Mouse (Mus musculus): ENCODE measurements around the gene Tomm6. TPM values are rescaled to one million over a fixed set of nuclear protein-coding genes. Genes with fewer than 3 reads are reported as not detected.
A peak's percentile ranks its signal among the peaks of the same experiment; 100 is the strongest.

Gene Tomm6
- total RNA-seq (2015): 142 and 150 TPM in 2 replicates
- 38.6 and 44.1 TPM in 2 replicates for total RNA-seq (2017)

DNA sequence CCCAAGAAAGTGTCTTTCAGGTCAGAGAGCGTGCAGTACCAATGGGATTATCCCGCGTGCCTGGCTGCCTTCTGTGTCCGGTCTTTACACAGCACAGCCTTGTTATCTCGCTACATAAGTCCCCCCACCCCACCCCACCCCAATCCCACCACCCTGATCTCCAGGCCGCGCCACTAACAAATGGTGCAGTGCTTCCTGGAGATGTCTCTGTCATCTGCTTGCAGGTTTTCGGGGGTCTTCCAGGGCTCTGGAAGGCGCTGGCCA, at the start of gene Tomm6:
Tomm6 (minus strand) TSS at position 43 of the 264 bp plus-strand sequence.
- ATAC-seq (ENCODE audit: poor library complexity, severe bottlenecking): no peak

DNA sequence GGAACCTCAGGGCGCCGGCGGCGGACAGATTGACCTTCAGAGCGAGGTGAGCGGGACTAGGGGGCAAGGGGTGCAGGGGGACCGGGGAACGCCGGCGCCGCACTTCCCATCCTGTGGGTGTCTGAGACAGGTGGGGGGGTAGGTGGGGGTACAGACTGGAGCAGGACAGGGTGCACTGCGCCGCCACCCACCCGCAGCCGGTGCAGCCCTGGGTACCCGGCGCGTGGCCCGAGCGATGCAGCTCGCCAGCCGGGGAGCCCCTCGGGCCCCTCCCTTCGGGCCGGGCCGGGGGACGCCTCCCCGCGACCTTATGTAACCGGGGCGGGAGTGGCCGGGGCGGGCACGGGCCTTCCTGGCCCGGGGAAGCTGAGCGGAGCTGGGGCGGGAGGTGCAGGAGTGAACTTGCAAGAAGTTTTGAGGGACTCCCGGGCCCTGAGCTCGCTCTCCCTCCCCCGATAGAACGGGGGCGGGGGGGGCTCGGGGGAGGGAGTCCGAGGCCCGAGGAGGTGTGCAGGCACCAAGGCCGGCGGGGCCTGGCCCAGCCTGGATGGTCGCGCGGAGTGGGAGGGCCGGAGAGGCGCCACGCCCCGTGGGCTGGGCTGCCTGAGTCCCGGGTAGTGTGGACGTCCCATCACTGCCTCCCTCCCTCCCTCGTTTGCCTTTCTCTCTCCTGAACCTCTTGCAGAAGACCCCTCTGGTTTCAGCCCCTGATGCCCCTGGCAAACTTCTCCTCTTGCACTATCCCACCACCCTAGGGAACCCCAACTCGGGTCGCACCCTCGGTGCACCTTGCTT, 49.3 kb upstream of the Tomm6 start:
- peak; percentile 75 for ATAC-seq (ENCODE audit: poor library complexity, severe bottlenecking)

DNA sequence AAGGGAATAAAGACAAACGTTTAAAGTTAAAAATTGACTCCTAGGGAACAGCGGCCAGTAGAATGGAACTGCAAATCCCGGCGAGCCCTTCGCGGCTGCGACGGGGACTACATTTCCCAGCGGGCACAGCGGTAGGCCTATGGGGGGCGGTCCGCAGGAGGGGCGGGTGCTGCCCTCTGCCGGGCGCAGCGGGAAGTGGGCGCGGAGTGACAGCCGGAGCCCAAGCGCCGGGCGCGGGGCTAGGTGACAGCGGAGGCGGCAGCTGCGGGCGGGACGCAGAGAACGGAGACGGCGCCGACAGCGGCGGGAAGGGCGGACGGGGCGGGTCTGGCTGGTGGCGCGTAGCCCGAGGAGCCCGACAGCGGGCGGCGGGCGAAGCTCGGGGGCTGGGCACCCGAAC, 48.7 kb upstream of the Tomm6 start, which contains the start of gene Tfeb:
Tfeb (plus strand) TSS at position 175 of the 400 bp plus-strand sequence.
- peak; percentile 87 for ATAC-seq (ENCODE audit: poor library complexity, severe bottlenecking)

DNA sequence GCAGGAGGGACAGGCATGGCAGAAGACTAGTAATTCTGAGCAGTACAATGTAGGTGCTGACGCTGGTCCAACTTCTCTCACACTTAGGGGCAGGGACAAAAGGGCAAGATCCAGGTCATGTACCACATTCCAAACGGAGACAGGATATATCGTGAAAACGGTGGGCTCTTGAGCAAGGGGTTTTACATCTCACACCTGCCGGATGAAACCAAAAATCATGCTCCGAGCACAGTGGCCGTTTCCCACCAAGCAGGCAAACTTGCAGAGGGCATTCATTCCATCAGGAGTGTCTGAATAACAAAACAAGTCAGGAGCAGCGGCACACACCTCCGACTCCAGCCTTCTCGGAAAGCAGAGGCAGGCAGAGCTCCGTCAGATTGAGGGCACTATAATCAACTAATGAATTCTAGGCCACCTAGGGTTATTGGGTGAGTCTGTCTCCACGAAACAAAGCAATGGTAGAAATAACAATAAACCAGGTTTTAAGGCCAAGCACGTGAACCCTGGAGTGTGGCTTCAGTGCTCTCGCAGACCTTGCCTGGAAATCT, 47.4 kb upstream of the Tomm6 start:
- ATAC-seq (ENCODE audit: poor library complexity, severe bottlenecking): no peak

DNA sequence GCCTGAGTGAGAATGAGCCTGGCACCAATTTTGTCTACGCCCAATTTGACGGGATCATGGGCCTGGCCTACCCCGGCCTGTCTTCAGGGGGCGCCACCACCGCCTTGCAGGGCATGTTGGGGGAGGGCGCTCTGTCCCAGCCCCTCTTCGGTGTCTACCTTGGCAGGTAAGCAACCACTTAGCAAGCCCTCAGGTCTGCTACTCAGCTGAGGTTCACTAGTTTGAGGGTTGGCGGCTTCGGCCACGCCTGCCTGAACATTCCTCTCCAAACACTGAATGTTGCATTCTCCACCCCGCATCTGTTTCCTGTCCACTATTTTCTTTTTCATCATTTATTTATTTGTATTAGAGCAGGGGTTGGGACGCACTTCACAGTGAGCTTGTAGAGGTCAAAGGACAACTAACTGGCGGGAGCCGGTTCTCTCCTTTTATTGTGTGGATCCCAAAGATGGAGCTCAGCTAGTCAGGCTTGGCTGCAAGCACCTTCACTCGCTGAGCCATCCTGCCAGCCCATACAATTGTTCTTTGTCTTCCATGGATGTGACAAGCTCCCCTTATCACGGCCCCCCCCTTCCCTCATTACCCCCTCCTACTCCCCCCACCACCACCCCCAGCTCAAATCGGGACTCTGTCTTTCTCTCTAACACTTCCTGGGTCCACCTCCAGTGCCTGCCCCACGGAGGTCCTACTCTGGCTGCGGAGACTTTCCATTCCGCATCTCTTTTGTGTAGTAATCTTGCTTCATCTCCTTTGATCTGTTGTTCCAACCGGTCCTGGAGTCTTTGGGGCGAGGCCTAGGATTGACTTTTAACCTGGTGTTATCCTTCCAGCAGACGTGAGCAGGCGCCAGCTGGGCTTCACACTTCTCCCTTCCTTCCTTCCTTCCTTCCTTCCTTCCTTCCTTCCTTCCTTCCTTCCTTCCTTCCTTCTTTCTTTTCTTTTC, 42.7 kb upstream of the Tomm6 start:
- no peak for ATAC-seq (ENCODE audit: poor library complexity, severe bottlenecking)

DNA sequence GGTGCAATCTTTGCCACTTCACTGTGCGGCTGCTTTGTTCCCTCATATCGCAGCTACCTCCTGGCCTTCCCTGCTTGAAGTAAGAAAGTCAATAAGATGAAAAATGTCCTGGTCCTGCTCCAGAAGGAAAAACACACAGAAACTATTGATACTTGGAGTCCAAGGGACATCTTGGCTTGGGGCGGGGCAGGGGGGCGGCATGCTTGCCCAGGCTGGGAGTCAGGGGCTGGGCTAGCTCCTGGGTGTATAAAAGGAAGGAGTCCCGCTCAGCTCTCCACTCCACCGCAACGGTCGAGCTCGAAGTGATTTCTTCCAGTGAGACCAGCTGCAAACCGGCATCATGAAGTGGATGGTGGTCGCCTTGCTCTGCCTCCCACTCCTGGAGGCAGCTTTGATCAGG, 38.4 kb upstream of the Tomm6 start, which contains the start of gene Pgc:
Pgc (plus strand) TSS at position 277 of the 400 bp plus-strand sequence.
- no peak for ATAC-seq (ENCODE audit: poor library complexity, severe bottlenecking)

DNA sequence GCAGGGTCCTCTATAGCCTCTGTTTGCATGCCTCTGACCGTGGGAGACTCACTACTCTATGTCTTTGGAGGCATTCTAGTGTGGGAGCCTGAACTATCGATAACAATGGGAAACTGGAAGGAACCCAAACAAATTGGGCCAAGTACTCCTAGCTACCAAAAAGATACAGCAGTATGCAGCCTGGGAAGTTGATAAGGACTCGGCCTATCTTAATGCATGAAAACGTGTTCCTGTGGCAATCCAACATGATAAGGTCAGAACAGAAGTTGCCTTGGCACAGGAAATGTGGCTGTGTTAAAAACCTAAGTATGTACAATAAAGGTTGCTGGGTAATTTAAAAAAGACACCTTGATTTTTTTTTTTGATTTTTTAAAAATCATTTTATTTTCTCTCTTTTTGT, 33.0 kb upstream of the Tomm6 start:
- no peak for ATAC-seq (ENCODE audit: poor library complexity, severe bottlenecking)

DNA sequence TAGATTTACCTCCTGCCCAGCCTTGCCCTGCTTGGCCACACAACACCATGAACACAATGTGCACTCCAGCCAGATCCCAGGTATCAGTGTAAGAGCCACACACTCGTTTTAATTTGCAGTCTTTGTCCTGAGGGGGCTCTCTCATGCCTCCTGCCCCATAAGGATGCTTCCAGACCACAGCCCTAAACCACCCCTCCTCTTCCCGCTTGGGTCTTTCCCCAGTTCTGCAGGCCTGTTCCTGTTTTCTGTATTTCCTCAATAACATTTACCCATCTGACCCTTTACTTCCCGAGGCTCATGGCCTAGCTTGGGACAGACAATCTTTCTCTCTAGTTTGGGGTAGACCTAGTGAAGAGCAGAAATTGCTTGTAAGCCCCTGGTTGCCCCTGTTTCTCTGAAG, 26.9 kb upstream of the Tomm6 start:
- ATAC-seq (ENCODE audit: poor library complexity, severe bottlenecking): peak; percentile 49; the same call in 1 of the 2 replicates

DNA sequence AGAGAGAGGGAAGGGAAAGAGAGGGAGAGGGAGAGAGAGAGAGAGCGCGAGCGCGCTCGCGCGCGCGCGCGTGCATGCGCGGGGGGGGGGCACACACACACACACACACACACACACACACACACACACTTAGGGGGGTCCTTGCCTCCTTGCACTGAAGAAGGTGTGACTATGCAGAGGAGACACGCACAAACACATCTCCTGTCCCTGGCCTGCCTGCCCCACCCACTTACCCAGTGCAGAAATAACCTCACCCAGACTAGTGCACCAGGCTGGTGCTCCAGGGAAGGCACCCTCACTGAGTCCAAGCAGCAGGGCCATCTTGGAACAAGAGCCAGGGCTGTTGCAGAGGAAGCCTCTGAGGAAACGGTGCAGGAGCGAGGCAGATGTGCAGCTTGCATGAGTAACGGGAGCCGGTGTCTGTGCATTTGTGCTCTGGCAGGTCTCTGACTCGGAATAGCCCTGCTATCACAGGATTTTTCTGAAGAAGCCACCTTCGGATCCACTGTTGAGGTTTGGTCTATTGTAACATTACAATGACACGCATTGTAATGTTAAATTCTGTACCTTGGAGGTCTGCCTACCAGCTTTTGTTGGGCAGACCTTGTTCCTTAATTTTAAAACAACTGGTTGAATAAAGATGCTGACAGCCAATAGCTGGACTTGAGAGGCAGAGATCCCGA, 24.8 kb upstream of the Tomm6 start:
- ATAC-seq (ENCODE audit: poor library complexity, severe bottlenecking): no peak

DNA sequence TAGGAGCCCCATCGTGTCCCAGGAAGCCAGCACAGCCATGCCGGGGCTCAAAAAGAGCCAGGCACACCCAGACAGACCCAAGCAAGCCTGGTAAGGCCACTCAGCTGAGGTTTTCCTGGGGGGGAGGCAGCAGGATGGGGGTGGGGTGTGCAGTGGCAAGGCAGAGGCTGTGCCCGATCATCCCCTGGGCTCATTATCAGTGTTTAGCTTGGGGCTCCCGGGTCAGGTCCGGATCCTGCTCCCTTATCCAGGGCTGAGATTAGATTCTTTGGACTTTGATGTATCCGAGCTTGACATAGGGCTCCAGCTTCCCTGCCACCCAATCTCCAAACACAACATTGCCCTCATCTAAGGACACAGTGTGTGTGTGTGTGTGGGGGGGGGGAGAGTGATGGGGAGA, 23.7 kb upstream of the Tomm6 start:
- no peak for ATAC-seq (ENCODE audit: poor library complexity, severe bottlenecking)

DNA sequence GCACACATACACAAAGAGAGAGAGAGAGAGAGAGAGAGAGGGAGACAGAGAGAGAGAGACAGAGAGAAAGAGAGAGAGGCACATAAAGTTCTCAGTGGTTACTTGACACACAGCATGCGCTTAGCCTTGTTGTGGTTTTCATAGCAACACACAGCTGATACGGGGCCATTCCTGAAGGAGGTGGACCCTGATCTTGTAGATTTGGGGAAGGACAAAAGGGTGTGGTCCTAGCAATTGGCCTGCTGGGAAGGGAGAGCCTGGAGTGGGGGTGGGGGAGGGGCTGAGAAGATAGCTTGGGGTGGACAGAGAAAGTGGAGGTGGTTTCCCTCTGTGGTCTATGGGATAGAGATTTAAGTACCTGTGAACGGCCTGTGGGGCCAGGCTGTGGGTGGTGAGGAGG, 21.9 kb upstream of the Tomm6 start:
- no peak for ATAC-seq (ENCODE audit: poor library complexity, severe bottlenecking)

DNA sequence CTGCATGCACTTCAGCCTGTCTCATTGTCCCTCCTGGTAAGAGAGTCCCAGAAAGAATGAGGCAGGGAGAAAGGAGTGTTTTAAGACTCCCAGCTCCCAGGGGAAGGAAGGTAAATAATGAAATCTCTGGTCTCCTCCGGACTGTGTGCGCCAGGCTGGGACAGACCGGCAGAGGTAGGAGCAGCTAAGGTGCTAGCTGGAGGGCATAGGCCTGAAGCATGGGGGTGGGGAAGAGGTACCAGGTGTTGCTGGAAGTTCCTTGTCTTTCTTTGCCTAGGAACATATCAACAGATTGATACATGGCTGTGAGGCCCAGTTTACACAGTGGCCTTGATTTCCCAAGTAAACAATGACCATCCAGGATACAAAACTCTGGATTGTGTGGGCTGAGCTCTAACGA, 20.8 kb upstream of the Tomm6 start:
- ATAC-seq (ENCODE audit: poor library complexity, severe bottlenecking): no peak

DNA sequence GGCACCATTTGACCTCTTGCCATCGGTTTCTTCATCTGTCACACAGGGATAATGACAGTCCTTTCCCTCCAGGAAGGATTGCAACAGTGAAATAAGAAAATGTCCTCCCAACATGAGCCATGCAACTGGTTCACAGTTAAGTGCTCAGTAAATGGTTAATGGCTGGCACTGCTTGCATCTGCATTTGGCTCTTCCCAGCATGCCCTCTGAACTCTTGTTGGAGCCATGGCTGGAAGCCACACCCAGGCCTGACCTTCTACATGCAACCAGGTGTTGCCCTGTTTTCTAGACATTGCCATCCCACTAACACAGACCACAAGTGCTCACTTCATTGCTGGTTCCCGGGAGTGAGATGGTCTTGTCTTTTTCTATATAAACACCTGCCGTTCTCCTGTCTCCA, 19.8 kb upstream of the Tomm6 start:
- no peak for ATAC-seq (ENCODE audit: poor library complexity, severe bottlenecking)

DNA sequence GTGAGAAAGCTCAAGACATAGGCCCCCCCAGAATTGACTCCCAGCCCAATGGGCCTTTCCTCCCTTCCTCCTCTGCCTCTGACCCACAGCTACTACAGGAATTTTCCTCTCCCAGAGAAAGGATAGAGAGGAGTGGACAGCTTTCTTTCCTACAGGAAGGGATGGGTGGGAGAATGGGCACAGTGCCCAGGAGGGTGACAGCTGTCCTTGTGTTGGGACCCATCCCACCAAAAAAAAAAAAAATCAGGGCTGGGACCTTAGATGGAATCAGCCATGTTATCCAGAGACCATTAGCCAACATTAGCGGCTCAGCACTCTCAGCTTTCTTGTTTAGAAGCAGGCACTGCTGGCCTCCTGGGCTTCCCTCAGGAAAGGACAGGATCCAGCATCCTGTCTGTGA, 18.0 kb upstream of the Tomm6 start:
- no peak for ATAC-seq (ENCODE audit: poor library complexity, severe bottlenecking)

DNA sequence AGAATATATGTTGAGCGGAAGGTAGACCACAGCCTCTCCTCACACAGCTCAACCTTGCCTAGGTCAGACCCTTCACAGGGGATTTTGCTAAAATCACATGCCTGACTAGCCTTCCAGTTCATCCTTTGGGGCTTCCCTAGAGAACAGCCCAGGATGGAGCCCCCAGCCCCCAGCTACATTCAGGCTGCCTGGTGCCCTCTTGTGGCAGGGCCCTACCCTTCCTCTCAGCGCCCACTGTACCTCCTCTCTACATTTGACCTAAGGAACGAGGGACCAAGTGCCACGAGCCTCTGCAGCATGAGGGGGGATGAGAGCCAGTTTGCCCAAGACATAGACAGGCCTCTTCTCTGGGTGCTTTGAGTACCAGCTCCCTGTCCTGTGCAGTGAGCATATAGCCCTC, 16.5 kb upstream of the Tomm6 start:
- no peak for ATAC-seq (ENCODE audit: poor library complexity, severe bottlenecking)

DNA sequence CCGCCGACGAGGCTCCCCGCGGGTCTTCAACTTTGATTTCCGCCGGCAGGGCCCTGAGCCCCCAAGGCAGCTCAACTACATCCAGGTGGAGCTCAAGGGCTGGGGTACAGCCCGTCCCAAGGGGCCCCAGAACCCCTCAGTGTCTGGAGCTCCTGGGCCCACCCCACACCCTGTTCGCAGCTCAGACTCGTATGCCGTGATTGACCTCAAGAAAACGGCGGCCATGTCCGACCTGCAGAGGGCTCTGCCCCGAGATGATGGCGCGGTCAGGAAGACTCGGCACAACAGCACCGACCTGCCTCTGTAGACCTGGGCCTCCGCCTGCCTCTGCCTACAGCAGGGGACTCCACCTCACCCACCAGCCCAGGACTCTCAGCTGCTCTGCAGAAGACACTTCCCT, 15.4 kb upstream of the Tomm6 start:
- ATAC-seq (ENCODE audit: poor library complexity, severe bottlenecking): no peak

DNA sequence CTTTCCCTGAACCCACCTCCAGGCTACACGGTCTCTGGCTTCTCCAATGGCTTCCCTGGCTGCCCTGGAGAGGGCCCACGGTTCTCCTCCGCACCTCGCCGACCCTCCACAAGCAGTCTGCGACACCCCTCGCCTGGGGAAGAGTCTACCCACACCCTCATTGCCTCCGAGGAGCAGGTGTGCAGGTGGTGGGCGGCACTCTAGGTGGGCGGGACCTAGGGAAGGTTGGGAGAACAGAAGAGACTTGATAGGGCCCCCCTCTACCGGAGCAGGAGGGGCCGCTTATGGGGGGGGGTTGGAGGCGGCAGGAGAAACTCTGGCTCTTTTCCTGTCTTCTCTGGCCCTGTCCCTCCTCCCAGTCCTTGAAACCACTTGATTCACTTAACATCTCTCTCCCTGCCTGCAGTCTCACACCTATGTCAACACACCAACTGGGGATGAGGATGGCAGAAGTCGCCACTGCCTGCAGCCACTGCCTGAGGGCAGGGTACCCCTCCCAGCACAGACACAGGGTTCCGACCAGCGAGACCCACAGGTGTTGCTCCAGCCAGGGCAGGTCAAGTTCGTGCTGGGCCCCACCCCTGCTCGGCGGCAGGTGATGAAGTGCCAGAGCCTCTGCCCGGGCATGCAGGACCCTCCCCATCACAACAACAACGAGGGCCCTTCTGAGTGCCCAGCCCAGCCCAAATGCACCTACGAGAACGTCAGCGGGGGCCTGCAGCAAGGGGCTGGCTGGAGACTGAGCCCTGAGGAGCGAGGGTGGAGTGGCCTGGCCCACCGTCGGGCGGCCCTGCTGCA, 14.6 kb upstream of the Tomm6 start:
- ATAC-seq (ENCODE audit: poor library complexity, severe bottlenecking): no peak

DNA sequence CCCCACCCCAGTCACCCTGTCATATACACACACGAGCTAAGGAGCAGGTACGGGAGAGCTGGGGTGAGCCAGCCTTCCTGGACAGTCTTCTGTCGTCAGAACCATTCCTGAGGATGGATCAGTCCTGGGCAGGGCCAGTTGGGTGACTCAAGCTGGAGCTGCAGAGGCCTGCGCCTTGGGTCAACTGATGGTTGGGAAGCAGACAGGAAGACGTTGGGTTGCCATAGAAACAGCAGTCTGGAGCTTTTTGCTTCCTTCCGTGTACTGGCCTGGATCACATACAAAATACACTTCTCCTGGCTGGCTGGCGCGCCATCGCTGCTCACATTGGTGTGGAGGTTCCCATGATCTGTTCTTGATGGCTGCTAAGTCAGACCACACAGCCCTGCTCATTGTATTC, 13.6 kb upstream of the Tomm6 start:
- ATAC-seq (ENCODE audit: poor library complexity, severe bottlenecking): no peak

DNA sequence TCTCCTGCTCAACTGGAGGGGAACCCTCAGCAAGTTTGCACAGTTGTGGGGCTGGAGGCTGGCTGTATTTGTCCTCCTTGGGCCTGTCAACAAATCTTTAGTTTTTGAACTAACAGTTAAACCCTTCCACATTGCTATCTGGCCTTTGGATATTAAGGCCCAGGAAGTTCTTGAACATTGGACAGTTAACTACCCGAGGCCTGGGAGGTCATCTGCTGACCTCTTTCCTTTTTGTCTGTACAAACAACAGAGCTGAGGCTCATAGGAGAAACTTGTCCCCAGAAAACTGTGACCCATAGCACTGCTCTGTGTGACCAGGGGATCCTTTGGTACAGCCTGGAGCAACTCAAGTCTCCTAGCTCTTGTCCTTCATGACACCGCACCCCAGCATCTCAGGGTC, 10.9 kb upstream of the Tomm6 start:
- ATAC-seq (ENCODE audit: poor library complexity, severe bottlenecking): no peak

DNA sequence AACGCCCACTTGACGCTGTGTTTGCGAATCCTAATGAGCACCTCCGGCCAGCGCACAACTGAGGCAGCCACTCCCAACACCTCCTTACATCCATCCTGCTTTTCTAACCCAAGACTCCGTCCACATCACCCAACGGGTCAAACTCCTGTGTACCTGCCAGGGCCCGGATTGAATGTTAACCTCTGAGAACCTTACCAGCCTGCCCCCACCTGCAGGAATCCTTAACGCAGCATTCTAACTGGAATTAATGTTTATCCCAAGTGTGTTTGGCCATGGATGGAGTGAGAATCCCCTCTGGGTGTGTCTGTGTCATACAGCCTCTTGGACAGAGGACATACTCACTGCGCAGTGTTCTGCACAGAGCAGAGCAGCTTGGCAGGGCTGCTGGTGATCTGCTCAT, 10.0 kb upstream of the Tomm6 start:
- ATAC-seq (ENCODE audit: poor library complexity, severe bottlenecking): no peak
